Mouse (Mus musculus) thymus, postnatal 14 days (tissue): ENCODE measurements around the gene Mypop.

Experiments
- DNase-seq: peaks from one replicate; pipeline ENCODE4 v3.0.0; 2021

Mypop gene

DNA sequence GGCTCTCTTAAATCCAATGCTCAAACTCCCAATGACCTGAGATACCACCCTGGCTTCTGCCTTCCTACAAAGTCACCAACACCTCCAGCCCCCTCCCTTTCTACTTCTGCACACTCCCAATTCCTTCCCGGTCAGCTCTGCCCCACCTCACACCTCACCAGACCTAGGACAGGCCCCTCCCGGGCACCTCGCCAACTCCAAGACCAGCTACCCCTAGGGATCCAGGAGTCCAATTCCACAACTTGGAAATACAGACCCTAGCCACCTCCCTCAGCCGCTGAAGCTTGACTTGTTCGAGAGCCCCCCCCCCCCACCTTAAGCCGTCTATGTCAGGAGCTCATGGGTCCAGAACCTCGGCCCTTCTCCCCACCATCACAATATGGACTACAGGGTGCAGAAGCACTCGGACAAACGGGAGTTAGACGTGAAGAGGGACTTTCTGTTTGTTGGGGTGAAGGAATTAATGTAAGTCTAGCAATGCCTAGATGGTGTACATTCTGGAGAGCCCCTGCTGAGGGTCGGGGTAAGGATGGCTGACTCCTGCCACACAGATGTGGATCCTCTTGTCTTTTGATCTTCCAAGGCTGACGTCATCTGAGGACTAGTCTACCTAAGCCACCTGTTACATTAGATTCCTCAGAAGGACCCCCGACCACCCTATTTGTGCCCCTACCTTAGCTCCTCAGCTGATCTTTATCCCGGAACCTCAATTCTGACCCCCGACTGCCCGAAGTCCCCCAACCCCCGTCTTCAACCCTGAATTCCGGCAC is 31.3 kb downstream of the Mypop start:
- no peak for DNase-seq

- peak; percentile 63 for DNase-seq
Observed at GRCm38 (mm10) chr7:19023357-19023814, 32.3 kb downstream of the Mypop start, which contains the start of gene Foxa3. Gene Foxa3, minus strand, starts transcription at chr7:19023538.

DNA sequence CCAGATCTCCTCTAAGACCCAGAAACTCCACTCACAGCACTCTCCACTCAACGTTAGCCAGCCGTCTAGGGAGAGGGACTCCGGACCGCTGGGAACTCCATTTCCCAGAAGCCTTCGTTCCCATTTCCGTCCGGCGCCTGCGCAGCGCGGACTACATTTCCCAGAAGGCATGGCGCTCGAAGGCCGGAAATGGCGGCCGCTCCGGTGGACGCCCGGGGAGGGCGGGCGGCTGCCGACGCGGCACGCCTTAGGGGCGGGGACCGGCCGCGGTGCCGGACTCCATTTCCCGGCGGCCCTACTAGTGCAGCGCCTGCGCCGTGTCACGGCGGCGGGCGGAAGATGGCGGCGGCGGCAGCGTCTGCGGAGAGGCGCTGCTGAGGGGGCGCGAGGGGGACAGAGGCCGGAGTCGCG is 33.1 kb downstream of the Mypop start, which contains the start of gene Sympk:
Gene Sympk (plus strand): TSS at position 282 of the 411 bp plus-strand sequence.
- peak; percentile 97 for DNase-seq

DNA sequence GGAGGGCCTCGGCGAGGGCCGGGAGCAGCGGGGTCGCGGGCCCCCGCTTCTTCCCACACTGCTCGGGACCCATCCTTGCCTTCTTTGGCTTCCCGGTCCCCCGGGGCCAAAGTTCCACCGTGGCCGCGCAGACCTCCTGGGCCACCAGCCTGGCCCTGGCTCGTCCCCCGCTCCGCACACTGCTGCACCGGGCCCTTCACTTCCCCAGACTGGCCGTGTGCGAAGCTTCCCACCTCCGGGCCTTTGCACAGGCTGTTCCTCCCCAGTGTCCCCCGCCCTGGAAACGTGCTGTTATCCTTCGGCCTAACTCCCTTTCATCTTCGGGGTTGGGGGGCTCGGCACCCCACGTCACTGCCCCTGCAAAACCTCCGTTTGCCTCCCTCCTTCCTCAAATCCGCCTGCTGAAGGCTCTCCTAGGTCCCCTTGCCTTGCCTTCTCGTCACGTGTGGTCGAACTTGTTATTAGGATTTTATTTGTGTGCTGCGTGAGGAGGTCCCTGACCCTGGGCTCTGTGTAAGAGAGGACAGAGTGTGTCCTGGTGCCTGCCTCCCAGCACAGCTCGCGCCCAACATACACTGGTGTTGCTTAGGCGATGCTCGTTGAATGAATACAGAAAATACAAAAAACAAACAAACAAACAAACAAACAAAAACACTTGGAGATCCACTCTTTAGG is 33.7 kb downstream of the Mypop start:
- DNase-seq: peak; percentile 64

- no peak for DNase-seq
Observed at GRCm38 (mm10) chr7:19028067-19028466, 37.0 kb downstream of the Mypop start.

DNA sequence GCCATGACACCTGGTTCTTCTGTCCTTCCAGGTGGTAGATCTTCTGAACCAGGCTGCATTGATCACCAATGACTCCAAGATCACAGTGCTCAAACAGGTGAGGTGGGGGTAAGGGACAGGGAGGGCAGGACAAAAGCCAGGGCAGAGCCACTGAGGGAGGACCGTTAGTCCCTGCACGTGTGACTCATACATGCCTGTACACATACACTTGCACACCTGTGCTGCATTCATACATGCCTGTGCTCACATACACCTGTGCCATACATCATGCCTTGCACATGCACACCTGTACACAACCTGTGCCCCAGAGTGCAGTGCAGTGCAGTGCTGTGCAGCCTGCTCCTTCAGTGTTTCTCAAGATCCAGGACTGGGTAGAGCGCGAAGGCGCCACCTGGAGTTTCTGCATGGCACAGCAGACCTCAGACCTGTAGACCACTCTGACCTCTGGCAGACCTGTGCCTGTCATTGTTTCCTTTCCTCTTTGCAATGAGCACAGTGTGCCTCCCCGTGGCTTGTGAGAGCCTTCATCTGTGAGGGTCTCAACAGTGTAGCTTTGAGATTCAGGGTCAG is 38.1 kb downstream of the Mypop start:
- peak; percentile 72 for DNase-seq

DNA sequence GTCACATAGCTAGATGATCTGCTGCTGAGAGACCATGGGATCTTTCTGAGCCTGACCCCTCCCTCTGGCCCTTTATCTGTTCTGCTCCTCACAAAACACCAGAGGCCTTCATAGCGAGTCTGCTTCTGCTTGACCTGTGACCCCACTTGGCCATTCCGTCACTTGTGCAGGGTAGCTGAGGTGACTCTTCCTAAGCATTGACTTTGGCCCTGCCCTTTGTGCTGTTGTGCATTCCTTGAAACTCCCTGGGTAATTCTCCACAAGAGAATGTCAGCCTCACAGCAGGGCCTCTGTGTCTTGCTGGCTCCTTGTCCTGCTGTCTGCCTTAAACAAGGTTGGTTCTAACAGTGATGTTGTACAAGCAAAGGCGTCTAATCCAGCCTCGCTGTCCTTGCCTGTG is 40.6 kb downstream of the Mypop start:
- DNase-seq: no peak

DNA sequence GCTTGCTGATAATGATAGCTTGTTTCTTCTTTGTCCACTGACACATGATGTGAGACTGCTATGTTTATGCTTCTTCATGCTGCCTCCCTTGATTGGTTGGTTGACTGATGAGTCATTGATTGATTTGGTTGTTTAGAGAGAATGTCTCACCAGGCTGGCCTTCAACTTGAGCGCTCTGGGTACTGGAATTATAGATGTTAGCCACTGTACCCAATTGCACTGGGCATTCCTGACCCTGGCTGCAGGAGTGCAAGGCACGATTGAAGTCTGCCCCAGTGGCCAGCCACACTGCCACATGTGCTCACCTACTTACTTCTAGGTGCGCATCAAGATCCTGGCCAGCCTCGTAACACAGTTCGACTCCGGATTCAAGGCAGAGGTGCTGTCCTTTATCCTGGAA is 53.6 kb downstream of the Mypop start:
- no peak for DNase-seq

DNA sequence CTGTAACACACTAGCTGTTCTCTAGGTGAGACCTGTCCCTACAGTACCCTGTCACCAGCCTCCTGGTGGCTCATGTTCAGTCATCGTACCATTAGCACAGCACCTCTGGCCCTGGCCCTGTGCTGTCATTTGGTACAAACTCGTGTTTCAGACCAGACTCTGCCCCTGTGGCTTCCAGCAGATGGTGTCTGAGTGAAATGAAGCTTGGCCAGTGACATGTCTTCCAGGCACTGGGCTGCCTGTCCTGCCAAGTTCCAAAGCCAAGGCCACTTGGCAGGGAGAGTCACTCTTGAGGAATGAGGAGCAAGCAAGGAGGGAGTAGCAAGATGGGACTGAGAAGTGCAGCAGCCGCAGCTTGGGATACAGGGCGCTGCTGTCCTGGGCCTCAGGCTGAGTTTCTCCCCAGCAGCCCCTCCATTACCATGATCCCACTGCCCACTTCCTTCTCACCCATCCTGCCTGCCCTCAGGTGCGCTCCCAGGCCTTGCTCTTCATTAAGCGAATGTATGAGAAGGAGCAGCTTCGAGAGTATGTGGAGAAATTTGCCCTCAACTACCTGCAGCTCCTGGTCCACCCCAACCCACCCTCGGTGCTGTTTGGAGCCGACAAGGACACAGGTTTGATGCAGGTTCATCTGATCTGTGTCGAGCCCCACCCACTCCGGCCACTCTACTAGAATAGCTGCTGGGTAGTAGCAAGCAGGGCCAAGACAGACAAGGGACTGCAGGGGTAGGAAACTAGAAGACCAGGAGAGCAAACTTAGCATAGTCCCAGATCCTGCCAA is 55.4 kb downstream of the Mypop start:
- DNase-seq: no peak

DNA sequence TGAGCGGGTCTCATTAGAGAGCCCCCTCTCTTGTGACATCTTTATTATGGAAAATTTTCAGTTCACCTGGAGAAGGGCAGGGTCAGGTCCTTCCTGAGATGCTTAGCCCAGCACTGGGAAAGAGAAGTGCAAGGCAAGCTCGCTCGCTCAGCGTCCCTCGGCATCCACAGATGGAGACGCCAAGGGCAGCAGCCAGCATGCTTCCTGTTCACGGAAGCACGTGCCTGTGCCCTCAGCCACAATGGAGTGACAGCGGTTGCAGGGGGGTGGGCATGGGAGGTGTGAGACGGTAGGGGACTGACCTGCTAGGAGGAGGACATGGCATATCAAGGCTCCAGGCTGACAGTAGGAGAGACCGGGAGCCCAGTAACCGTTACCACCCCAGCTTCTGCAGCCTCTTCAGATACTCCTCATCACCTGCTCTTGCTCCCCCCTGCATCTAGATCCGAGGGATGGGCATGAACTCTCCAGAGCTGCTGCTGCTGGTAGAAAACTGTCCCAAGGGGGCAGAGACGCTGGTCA is 57.0 kb downstream of the Mypop start:
- no peak for DNase-seq

- no peak for DNase-seq
Observed at GRCm38 (mm10) chr7:19049252-19049651, 58.2 kb downstream of the Mypop start.

DNA sequence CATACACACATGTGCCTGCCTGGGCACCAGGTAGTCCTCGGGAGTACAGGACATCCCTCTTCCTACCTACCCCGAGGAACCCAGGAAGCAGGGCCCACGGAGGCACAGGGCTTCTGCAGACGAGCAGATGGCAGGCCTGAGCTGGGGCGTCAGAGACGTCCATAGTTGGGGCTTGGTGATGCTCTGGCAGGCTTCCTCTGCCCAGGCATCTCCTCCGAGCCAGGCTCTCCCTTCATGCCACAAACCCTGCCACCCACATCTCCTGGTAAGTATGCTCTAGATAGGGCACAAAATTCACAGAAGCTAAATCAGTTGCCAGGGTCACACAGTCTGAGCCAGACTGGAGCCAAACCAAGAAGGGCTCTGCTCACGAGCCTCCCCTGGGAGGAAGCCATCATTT is 59.1 kb downstream of the Mypop start:
- DNase-seq: no peak

DNA sequence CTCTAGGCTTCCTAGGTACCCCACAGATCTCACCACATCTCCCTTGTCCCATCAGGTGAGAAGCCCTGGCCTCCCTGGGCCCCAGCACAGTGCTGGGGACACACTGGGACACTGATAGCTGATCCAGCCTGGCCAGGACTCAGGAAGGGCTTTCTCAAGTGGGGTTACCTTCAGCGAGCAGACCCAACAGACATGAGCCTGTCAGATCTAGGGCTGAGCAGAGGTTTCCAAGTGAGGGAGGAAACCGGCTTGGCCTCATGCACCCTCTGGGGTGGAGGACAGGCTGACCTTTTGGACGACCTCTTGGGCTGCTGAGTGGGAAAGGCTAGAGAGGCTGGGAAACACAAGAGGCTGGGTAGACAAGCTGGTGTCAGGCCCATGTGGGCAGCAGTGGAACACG is 60.1 kb downstream of the Mypop start:
- DNase-seq: no peak
